Mouse (Mus musculus): ENCODE data around the gene Sytl1.

Gene Sytl1

DNA sequence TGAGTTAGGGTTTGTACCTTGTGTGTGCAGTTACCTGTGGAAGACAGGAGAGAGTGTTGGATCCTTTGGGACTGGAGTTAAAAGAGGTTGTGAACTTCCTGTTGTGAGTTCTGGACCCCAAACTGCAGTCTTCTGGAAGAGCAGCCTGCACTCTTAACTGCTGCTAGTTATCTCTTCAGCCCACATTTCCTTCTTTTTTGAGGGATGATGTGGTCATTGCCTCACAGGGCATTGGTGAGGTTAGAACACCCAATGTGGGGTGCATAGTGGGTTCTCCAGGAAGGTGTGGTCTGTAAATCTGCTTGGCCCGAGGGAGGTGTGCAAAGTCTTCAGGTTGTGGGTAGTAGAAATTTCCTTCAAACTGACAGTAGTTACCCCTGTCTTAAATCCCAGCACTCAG, 18.6 kb downstream of the Sytl1 start:
- DNase-seq, result no peak

GRCm38 (mm10) chr4:133243538-133243937, 19.4 kb downstream of the Sytl1 start:
- DNase-seq, result peak; percentile 46 to 54

GRCm38 (mm10) chr4:133242710-133243109, 20.2 kb downstream of the Sytl1 start:
- DNase-seq, result no peak

DNA sequence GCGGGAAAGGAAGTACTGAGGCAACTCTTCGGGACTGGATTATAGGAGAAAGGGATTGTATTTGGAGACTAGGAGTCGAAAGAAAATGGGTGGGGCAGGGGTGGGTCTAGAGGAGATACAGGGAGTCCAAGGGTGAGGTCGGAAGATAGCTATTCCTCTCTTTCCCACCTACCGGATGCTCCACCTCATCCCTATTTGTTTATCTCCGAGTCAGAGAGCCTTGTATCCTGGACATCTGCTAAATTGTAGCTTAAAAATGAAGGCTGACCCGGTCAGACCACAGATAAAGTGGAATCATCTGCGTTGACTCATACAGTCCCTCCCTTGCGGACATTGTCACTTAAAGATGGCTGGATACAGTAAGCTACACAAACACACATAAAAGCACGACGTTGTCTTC, 21.0 kb downstream of the Sytl1 start:
- DNase-seq, result no peak

DNA sequence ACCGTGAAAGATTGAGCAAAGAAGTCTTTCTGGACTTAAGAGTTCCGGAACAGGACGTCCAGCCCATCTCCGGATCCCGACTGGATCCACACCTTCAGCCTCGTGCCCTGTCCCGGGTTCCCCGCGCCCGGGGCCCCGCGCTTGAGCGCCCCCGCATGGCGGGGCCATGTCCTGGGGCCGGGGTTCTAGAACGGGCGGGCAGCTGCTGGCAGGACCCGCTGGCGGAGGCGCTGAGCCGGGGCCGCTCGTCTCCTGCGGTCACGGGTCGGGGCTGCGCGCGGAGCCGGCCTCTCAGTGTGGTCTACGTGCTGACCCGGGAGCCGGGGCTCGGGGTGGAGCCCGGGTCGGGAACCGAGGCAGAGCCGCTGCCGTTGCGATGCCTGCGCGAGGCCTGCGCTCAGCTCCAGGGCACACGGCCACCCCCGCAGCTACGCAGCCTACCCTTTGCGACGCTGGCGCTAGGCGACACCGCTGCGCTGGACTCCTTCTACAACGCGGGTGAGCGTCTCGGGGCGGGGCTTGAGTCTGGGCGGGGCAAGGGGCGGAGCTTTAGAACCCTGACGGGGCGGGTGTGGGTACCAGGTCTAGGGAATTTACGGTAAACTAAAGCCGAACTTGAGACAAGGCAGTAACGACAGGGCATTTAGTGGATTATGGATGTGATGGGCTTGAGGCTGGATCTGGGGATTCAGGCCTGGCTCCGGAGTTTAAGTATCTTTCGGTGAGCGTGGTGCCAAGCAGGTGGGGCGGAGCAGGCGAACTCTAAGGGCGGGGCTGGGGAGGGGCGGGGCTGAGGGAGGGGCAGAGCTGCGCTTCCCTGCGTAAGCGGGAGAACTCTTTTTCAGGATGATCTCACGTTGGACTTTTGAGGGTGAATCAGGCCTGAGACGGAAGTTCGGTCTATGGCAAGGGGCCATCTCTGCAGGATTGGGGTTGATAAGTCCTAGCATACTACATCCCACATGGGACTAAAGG, 21.7 kb downstream of the Sytl1 start:
- DNase-seq, result peak; percentile 96

GRCm38 (mm10) chr4:133240490-133240921, 22.4 kb downstream of the Sytl1 start, which contains the start of gene Map3k6:
Gene Map3k6 (plus strand): TSS chr4:133240818.
- peak; percentile 61 to 75 for DNase-seq

DNA sequence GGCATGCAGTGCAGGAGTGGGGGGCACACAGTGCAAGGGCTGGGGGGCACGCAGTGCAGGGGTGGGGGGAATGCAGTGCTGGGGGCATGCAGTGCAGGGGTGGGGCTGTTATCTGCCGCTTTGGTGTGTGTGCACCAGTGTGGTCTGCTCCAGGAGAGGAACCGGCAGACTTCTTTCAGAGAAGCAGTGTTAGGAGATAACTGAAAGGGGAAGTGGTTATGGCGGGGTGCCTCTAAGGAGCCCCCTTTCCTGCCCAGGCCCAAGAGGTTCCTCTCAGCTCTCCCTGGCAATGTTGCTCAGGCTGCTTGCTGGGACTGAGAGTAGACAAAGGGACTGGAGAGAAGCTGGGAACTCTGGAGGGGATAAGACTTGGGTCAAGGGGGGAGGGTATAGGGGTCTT, 25.0 kb downstream of the Sytl1 start:
- no peak for DNase-seq

GRCm38 (mm10) chr4:133235415-133235814, 27.5 kb downstream of the Sytl1 start:
- DNase-seq, result no peak

DNA sequence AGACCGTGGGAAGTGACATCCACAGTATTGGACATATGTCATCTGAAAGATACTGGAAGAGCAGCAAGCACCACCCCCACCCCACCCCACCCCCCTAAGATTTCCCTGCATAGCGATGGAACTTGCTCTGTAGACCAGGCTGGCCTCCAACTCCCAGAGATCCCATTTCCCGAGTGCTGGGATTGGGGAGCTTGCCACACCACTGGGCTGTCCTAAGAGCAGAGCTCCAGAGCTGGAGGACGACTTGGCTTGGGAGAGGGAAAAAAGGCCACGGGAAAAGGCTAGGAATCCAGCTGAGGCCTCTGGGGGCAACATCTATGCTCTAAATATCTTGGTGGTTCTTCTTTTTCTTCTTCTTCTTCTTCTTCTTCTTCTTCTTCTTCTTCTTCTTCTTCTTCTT, 28.1 kb downstream of the Sytl1 start:
- no peak for DNase-seq

- DNase-seq, result peak; percentile 43 to 69
These were observed 29.5 kb downstream of the Sytl1 start for GRCm38 (mm10) chr4:133233285-133233976.

GRCm38 (mm10) chr4:133229582-133229981, 33.3 kb downstream of the Sytl1 start:
- DNase-seq, result no peak

GRCm38 (mm10) chr4:133227636-133228035, 35.3 kb downstream of the Sytl1 start:
- DNase-seq, result peak in 1 of 2 experiments; percentile 53

- DNase-seq, result no peak
These were observed 36.8 kb downstream of the Sytl1 start for GRCm38 (mm10) chr4:133226073-133226472.

DNA sequence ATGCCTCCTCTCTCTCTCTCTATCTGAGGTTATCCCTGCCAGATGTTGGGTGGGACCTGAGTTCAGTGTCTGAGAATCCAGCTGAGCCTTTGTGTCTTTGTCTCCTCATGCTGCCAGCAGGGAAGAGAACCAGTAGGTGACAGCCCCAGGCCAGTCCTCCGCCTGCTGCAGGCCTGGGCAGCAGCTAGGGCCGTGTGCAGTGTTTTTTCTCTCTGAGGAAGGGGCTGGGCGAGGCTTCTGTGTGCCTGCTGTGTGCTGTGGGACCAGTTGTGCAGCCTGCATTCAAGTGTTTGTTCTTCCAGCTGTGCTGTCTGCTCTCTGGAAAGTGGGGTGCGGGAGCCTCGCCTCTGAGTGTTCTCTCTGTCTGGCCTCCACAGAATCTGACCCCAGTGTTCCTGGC, 39.0 kb downstream of the Sytl1 start:
- no peak for DNase-seq

DNA sequence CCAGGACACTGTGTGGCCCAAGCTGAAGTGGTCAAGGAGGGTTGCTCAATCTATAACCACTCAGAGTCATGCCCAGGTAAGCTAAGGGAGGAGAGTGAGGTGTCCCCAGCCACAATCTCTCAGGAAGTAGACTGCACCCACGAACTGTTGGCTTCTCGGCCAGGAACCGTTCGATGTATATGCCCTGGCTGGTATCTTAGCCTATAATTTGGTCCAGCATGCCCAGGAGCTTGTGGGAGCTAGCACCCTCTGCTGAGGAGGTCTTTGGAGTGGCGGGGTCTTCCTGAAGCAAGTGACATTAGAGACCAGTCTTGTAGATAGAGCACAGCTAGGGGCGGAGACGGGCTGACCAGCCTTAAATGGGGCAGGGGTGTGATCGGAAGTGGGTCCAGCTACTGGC, 41.2 kb downstream of the Sytl1 start:
- DNase-seq, result no peak

- peak; percentile 78 to 85 for DNase-seq
These were observed 42.3 kb downstream of the Sytl1 start for GRCm38 (mm10) chr4:133220656-133221055.

GRCm38 (mm10) chr4:133218745-133219144, 44.2 kb downstream of the Sytl1 start:
- no peak for DNase-seq

DNA sequence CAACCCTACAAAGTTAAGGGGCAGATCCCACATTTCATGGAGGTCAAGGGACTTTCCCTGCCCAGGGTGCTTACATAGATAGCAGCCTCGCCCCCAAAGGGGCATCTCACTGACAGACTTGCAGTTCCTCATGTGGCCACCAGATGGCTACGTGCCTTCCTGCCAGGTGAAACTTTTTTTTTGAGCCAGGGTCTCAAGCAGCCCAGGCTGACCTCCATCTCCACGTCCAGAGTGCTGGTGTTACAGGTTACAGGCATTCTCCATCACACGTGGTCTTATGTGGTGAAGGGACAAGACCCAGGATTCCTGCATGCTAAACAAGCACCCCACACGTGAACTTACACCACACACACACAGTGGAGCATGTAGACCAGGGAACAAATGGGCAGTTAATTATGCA, 45.3 kb downstream of the Sytl1 start:
- peak; percentile 86 to 88 for DNase-seq

DNA sequence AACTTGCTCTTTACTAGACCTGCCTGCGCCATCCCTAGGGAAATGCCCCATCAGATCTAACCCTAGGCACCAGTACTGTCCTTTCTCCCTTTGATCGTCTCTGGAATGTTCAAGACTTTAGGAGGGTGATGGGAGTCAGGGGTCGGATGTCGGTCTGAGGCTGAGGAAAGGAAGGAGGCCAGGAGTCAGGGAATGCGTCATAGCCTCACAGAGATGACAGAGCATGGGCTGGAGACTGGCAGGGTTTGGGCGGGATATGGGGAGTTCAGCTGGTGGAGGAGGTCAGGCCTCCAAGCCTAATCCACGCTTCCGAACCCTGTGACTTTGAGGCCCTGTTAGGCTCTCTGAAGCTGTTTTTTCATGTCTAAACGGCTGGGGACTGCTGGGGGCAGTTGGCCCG, 49.3 kb downstream of the Sytl1 start:
- DNase-seq, result no peak

DNA sequence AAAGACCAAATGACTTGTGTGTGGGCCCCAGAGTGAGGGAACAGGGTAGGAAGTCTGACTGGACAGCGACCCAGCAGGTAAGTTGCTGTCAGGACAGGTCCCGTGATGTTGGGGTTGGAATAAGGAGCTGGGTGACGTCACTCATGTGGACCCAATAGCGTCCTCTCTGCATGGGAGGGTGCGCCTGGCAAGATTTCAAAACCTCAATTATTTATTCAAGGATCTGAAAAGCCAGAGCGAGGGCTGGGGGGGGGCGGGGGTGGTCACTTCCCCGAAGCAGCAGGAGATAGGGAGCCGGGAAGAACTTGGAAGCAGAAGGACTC, 49.7 kb downstream of the Sytl1 start:
- DNase-seq, result peak in 1 of 2 experiments; percentile 48

DNA sequence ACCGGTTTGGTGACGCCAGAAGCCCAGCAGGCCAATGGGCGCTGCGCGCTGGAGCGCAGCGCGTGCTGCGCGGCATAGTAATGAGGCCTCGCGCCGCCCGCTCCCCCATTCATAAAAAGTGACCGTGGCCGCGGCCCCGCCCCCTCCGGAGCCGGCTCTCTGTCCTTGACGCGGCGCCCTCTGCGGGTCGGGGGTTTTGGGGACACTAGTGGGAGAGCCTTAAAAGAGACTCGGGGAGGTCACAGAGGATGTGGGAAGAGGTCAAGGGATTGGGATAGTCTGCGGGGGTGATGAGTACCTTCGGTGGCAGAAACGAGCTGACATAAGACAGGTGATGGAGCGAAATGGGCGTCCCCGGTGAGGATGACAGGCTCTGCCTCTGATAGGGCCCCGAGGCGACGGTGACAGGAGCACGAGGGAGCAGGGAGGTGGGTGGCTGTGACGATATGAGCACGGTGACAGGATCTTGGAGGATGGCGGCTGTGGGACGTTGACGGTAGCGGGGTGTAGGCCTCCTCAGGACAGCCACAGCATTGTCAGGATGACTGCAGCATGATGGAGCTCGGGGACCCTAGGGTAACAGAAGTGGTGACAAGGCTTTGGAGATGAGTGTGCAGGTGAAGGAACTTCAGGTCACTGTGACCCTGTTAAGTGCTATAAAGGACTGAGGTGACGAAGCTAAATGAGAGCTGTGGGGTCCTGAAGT, 50.2 kb downstream of the Sytl1 start:
- DNase-seq, result peak; percentile 84 to 90

DNA sequence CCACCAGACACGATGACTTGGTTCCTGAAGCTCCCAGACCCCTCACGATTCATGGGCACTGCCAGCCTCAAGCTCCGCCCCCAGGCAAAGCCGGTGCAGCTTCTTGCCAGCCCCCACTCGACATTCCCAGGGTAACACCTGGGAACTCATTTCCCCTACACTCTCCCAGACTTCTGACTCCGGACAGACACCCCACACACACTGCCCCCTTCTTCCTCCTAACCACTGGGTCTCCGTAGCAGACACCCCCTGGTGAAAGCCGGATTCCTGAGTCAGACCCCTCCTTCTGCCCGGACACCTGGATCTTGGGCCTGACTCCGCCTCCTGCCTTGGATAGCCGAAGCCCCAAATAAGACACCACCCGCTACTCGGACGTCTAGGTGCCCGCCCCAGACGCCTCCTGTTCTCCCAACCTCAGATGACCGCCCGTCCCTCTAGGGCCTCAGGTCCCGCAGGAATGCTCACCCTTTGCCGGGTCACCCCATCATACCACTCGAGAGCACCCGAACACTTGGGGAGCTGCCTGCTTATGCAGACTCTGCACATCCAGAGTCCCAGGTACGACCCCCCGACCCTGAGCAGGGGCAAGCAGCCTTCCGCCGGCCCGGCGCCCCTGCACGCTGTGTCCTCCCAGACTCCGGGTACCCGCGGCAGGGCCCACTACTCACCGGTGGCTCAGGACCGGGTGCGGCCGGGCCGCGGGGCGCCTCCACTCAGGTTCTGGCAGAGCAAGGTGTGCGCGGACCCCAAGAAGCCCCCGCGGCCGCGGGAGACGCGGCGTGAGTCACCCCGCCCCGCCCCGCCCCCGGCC, 51.0 kb downstream of the Sytl1 start, which contains the start of the genes Cd164l2 and Gpr3:
TSS of gene Cd164l2 (plus strand) at position 381 of the 811 bp plus-strand sequence.
TSS of gene Gpr3 (minus strand) at position 786 of the 811 bp plus-strand sequence.
- no peak for DNase-seq

All from kidney, postnatal 4 days (tissue).